Mouse (Mus musculus) MEL (cell line): ENCODE measurements at regions not wholly inside any gene's neighbourhood (a gene's known extent, or its start where the extent isn't known, plus 50 kb on each side); places are given as distances from the start of the nearest gene placed in this dataset.

Experiments
- DNase-seq: peaks from one replicate; pipeline ENCODE4 v3.0.0; 2011; ENCODE audit warnings: low read depth, low spot score
- H3K27ac ChIP-seq: 2 replicates; pipeline ENCODE4 v1.5.1; 2012; ENCODE audit warnings: low read depth, mild to moderate bottlenecking, control low read depth, low read length, moderate library complexity; ENCODE audit not compliant: control insufficient read depth
- H3K27me3 ChIP-seq, 2 experiments: fragments of 150-350 bp in 1 of 2; sonication (generic) in 1 of 2; 2 replicates each; pipeline ENCODE4 v1.6.1; 2012; ENCODE audit warnings: low read length in 2 of 2, mild to moderate bottlenecking in 2 of 2, improper control_type of control experiment in 1 of 2, moderate library complexity in 1 of 2; ENCODE audit not compliant: insufficient read depth in 2 of 2, control insufficient read depth in 1 of 2
- H3K36me3 ChIP-seq, 2 experiments: 2 replicates each; pipeline ENCODE4 v1.6.1; 2012 to 2014; ENCODE audit warnings: low read length in 2 of 2, improper control_type of control experiment in 1 of 2, inconsistent platforms in 1 of 2, mild to moderate bottlenecking in 1 of 2; ENCODE audit not compliant: insufficient read depth in 2 of 2, control insufficient read depth in 1 of 2
- H3K4me1 ChIP-seq, 2 experiments: fragments of 150-350 bp in 1 of 2; sonication (generic) in 1 of 2; 2 replicates each; pipeline ENCODE4 v1.6.1; 2012; ENCODE audit warnings: low read length in 2 of 2, improper control_type of control experiment in 1 of 2, mild to moderate bottlenecking in 1 of 2; ENCODE audit not compliant: insufficient read depth in 2 of 2, control insufficient read depth in 1 of 2
- H3K4me3 ChIP-seq, 2 experiments: fragments of 150-350 bp in 1 of 2; sonication (generic) in 1 of 2; 2 replicates each; pipeline ENCODE4 v1.5.1; 2012; ENCODE audit warnings: low read depth in 2 of 2, low read length in 2 of 2, mild to moderate bottlenecking in 2 of 2, moderate library complexity in 2 of 2, control low read depth in 1 of 2, improper control_type of control experiment in 1 of 2; ENCODE audit not compliant: control insufficient read depth in 1 of 2, insufficient read depth in 1 of 2
- H3K79me2 ChIP-seq: 2 replicates; pipeline ENCODE4 v1.6.1; 2012; ENCODE audit warnings: mild to moderate bottlenecking, low read length, moderate library complexity; ENCODE audit not compliant: control insufficient read depth, poor library complexity, insufficient read depth
- H3K9ac ChIP-seq: 2 replicates; pipeline ENCODE4 v1.6.1; 2012; ENCODE audit warnings: low read depth, mild to moderate bottlenecking, control low read depth, low read length, moderate library complexity; ENCODE audit not compliant: control insufficient read depth, poor library complexity, severe bottlenecking
- H3K9me3 ChIP-seq: fragments of 150-350 bp; sonication (generic); replicated peaks from 2 replicates; pipeline ENCODE4 v1.6.1; 2012; ENCODE audit warnings: mild to moderate bottlenecking, low read length, improper control_type of control experiment, moderate library complexity; ENCODE audit not compliant: insufficient read depth
- BHLHE40 ChIP-seq: IDR thresholded peaks from 2 replicates; pipeline ENCODE4 v1.6.1; 2012; ENCODE audit warnings: low read depth, mild to moderate bottlenecking, inconsistent platforms, low read length, improper control_type of control experiment, borderline replicate concordance
- CHD1 ChIP-seq: IDR thresholded peaks from 2 replicates; pipeline ENCODE4 v1.6.1; 2012; ENCODE audit warnings: low read depth, mild to moderate bottlenecking, inconsistent platforms, low read length, improper control_type of control experiment
- CTCF ChIP-seq, 3 experiments: IDR thresholded peaks in 2 of 3; conservative IDR thresholded peaks in 1 of 3; 2 replicates each; pipeline ENCODE4 v1.5.1; 2011 to 2012; ENCODE audit warnings: low read length in 3 of 3, low read depth in 2 of 3, mild to moderate bottlenecking in 2 of 3, improper control_type of control experiment in 1 of 3, inconsistent platforms in 1 of 3, mixed read lengths in 1 of 3, moderate library complexity in 1 of 3; ENCODE audit not compliant: control insufficient read depth in 1 of 3, insufficient read depth in 1 of 3, poor library complexity in 1 of 3, severe bottlenecking in 1 of 3
- E2F4 ChIP-seq: IDR thresholded peaks from 2 replicates; pipeline ENCODE4 v1.6.1; 2011; ENCODE audit warnings: low read depth, low read length, improper control_type of control experiment, borderline replicate concordance
- ELF1 ChIP-seq: IDR thresholded peaks from 2 replicates; pipeline ENCODE4 v1.6.1; 2014; ENCODE audit warnings: low read depth, mild to moderate bottlenecking, inconsistent platforms, low read length, improper control_type of control experiment, moderate library complexity
- EP300 ChIP-seq, 2 experiments: IDR thresholded peaks; 2 replicates each; pipeline ENCODE4 v1.6.1; 2011; ENCODE audit warnings: improper control_type of control experiment in 2 of 2, low read length in 2 of 2, low read depth in 1 of 2, mild to moderate bottlenecking in 1 of 2
- ETS1 ChIP-seq: IDR thresholded peaks from 2 replicates; pipeline ENCODE4 v1.6.1; 2012; ENCODE audit warnings: low read depth, mild to moderate bottlenecking, inconsistent platforms, low read length, improper control_type of control experiment, moderate library complexity
- GABPA ChIP-seq: IDR thresholded peaks from 2 replicates; pipeline ENCODE4 v1.6.1; 2012; ENCODE audit warnings: low read depth, mild to moderate bottlenecking, inconsistent platforms, low read length, improper control_type of control experiment, moderate library complexity
- GATA1 ChIP-seq: IDR thresholded peaks from 2 replicates; pipeline ENCODE4 v1.6.1; 2011; ENCODE audit warnings: low read depth, low read length, improper control_type of control experiment
- MAX ChIP-seq: IDR thresholded peaks from 2 replicates; pipeline ENCODE4 v1.6.1; 2011; ENCODE audit warnings: low read length, improper control_type of control experiment
- MAZ ChIP-seq: IDR thresholded peaks from 2 replicates; pipeline ENCODE4 v1.6.1; 2012; ENCODE audit warnings: low read depth, mild to moderate bottlenecking, inconsistent platforms, low read length, improper control_type of control experiment
- MEF2A ChIP-seq: IDR thresholded peaks from 2 replicates; pipeline ENCODE4 v1.6.1; 2014; ENCODE audit warnings: low read depth, mild to moderate bottlenecking, inconsistent platforms, low read length, improper control_type of control experiment; ENCODE audit not compliant: poor library complexity, insufficient replicate concordance, severe bottlenecking; ENCODE audit errors: extremely low read depth
- MXI1 ChIP-seq: IDR thresholded peaks from 2 replicates; pipeline ENCODE4 v1.6.1; 2011; ENCODE audit warnings: mild to moderate bottlenecking, low read depth, low read length, improper control_type of control experiment
- MYB ChIP-seq: IDR thresholded peaks from 2 replicates; pipeline ENCODE4 v1.6.1; 2011; ENCODE audit warnings: mild to moderate bottlenecking, low read depth, low read length, improper control_type of control experiment
- MYC ChIP-seq: IDR thresholded peaks from 2 replicates; pipeline ENCODE4 v1.6.1; 2011; ENCODE audit warnings: low read depth, mild to moderate bottlenecking, low read length, improper control_type of control experiment, moderate library complexity
- NRF1 ChIP-seq: IDR thresholded peaks from 2 replicates; pipeline ENCODE4 v1.6.1; 2014; ENCODE audit warnings: low read depth, mild to moderate bottlenecking, inconsistent platforms, low read length, improper control_type of control experiment, moderate library complexity; ENCODE audit not compliant: poor library complexity, insufficient read depth, severe bottlenecking
- POLR2A ChIP-seq, 2 experiments: IDR thresholded peaks; 2 replicates each; pipeline ENCODE4 v1.6.1; 2011 to 2012; ENCODE audit warnings: low read length in 2 of 2, mild to moderate bottlenecking in 2 of 2, control low read depth in 1 of 2, improper control_type of control experiment in 1 of 2, low read depth in 1 of 2, moderate library complexity in 1 of 2; ENCODE audit not compliant: control insufficient read depth in 1 of 2, insufficient read depth in 1 of 2, poor library complexity in 1 of 2
- SIN3A ChIP-seq: IDR thresholded peaks from 2 replicates; pipeline ENCODE4 v1.6.1; 2012; ENCODE audit warnings: low read length, improper control_type of control experiment, inconsistent platforms
- SMC3 ChIP-seq: IDR thresholded peaks from 2 replicates; pipeline ENCODE4 v1.6.1; 2011; ENCODE audit warnings: low read depth, low read length, improper control_type of control experiment
- TAL1 ChIP-seq: IDR thresholded peaks from 2 replicates; pipeline ENCODE4 v1.6.1; 2012; ENCODE audit warnings: mild to moderate bottlenecking, inconsistent platforms, low read length, moderate library complexity, mixed read lengths
- TCF12 ChIP-seq: IDR thresholded peaks from 2 replicates; pipeline ENCODE4 v1.6.1; 2014; ENCODE audit warnings: low read depth, mild to moderate bottlenecking, inconsistent platforms, low read length, improper control_type of control experiment, moderate library complexity
- USF1 ChIP-seq: IDR thresholded peaks from 2 replicates; pipeline ENCODE4 v1.6.1; 2014; ENCODE audit warnings: low read depth, mild to moderate bottlenecking, inconsistent platforms, low read length, improper control_type of control experiment, moderate library complexity
- USF2 ChIP-seq, 2 experiments: IDR thresholded peaks; 2 replicates each; pipeline ENCODE4 v1.6.1; 2011 to 2012; ENCODE audit warnings: improper control_type of control experiment in 2 of 2, low read length in 2 of 2, borderline replicate concordance in 1 of 2, inconsistent platforms in 1 of 2, low read depth in 1 of 2, mild to moderate bottlenecking in 1 of 2; ENCODE audit not compliant: insufficient read depth in 1 of 2
- ZKSCAN1 ChIP-seq: IDR thresholded peaks from 2 replicates; pipeline ENCODE4 v1.6.1; 2012; ENCODE audit warnings: low read depth, mild to moderate bottlenecking, inconsistent platforms, low read length, improper control_type of control experiment, moderate library complexity

DNA sequence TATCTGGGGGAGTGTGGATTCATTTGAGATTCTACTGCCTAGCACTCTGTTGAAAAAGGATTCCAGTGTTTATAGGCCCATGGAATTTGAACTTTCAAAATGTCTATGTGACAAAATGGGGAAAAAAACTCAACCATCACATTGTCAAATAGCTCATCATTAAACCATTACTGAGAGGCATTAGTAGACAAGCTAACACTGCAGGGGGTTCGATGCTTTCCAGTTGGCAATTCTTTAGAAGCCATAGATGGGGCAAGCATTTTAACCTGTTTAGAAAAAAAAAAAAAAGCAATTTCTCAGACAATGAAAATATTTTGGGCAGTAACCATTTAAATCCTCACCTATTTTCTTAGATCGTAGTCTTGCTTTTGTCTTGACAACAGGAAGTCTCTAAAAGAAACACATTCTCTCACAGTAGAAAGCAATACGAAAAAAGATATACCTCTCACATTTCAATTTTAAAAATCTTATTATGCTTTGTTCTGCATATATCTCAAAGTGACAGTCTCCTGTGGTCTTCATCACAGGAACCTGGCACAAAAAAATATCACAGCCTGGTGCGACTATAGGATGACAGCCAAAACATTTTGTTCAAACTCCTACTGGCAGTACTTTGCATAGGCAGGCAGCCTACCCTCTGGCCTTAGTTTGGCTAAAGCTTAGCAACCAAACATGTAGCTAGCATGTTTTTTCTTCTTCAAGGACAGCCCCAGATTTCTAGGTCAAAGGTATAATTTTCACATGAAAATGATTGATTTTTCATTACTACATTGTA, 1787.5 kb downstream of the Pcdh19 start:
- Histone ChIP-seq H3K79me2 (no peaks in the 10 kb centered on the region), H3K36me3 (no peaks in the 10 kb centered on the region), H3K27ac (no peak overlapping the region), H3K9me3 (no peaks in the 10 kb centered on the region), H3K9ac (no peak overlapping the region), H3K27me3 (no peaks in the 10 kb centered on the region), H3K4me3 (no peak overlapping the region), H3K4me1 (no peaks in the 10 kb centered on the region)
- no peak for DNase-seq
- TF ChIP-seq MAX (no peak), NRF1 (no peak), MYC (no peak), MEF2A (no peak), SIN3A (no peak), CTCF (IDR thresholded peaks at IDR 0.05 in 2 of 3, conservative IDR thresholded peaks at IDR 0.05 in 1 of 3; ENCODE audit: control insufficient read depth in 1 of 3, insufficient read depth in 1 of 3, low read depth in 2 of 3, low read length in 3 of 3, poor library complexity in 1 of 3, severe bottlenecking in 1 of 3) (no peak), TCF12 (no peak), E2F4 (no peak), EP300 (IDR thresholded peaks at IDR 0.05; ENCODE audit: low read depth in 1 of 2, low read length in 2 of 2) (no peak), ELF1 (no peak), BHLHE40 (no peak), USF2 (IDR thresholded peaks at IDR 0.05; ENCODE audit: borderline replicate concordance in 1 of 2, insufficient read depth in 1 of 2, low read depth in 1 of 2, low read length in 2 of 2) (no peak), MYB (no peak), ETS1 (no peak), ZKSCAN1 (no peak), TAL1 (no peak), CHD1 (no peak), USF1 (no peak), POLR2A (IDR thresholded peaks at IDR 0.05; ENCODE audit: control insufficient read depth in 1 of 2, insufficient read depth in 1 of 2, low read depth in 1 of 2, low read length in 2 of 2, poor library complexity in 1 of 2) (no peak), MAZ (no peak)

- H3K9ac ChIP-seq = no peak overlapping the region
- peak; percentile 55 for DNase-seq
- H3K4me3 ChIP-seq = no peak overlapping the region
- H3K4me1 ChIP-seq = no peaks in the 10 kb centered on the region; a peak in 1 of 4 replicates
- peaks cover 0 to 3% of the 10 kb centered on the region in 2 experiments; a peak in 2 of 4 replicates for H3K36me3 ChIP-seq
- no peaks in the 10 kb centered on the region for H3K27me3 ChIP-seq
- no peaks in the 10 kb centered on the region for H3K9me3 ChIP-seq
- TF ChIP-seq GABPA (no peak), MXI1 (no peak), MAX (no peak), SMC3 (no peak), EP300 (IDR thresholded peaks at IDR 0.05; ENCODE audit: low read depth in 1 of 2, low read length in 2 of 2) (peak in 1 of 2 experiments; percentile 60; a peak in 1 of 4 replicates), USF1 (no peak), GATA1 (peak; percentile 54)
- H3K27ac ChIP-seq = no peak overlapping the region
- H3K79me2 ChIP-seq = no peaks in the 10 kb centered on the region
Measured at GRCm38 (mm10) chrX:131885092-131885491, 1803.7 kb downstream of the Pcdh19 start.
